23 mouse cellular contexts compared by ENCODE assay signal in genomic region chr8:91242721-91243120, GRCm38 (mm10). TPM values are rescaled to one million over a fixed set of nuclear protein-coding genes. Genes with fewer than 3 reads are reported as not detected.
DNase-seq lines count a peak whose midpoint lies in the region; ATAC-seq lines count a peak whose summit lies in the region.
"Had no signal": no experiment of that assay in that cellular context is flagged by ENCODE, and none has a peak within 500 bp of the region (broad histone marks: within the 10 kb centered on the region; RNA-seq: fewer than 3 reads in every experiment).

No protein-coding gene starts in this region.

- no peaks in the 10 kb centered on the region for H3K9me3 ChIP-seq in kidney, embryonic 14.5 days (ENCODE audit: control insufficient read depth, low read length)
- H3K9me3 ChIP-seq: heart, embryonic 13.5 days; hindbrain, embryonic 12.5 days; hindbrain, embryonic 15.5 days had no signal

- no peak overlapping the region for H3K4me3 ChIP-seq in kidney, embryonic 14.5 days (ENCODE audit: low read length)
- H3K4me3 ChIP-seq: gastrocnemius, adult 2 months; heart, embryonic 13.5 days; hindbrain, embryonic 12.5 days; hindbrain, embryonic 15.5 days had no signal

- peak; percentile 19 for DNase-seq in thymus, postnatal 14 days
- no peak for DNase-seq in thymus, postnatal 0 days (ENCODE audit: low spot score)
- peak; percentile 60 for DNase-seq in 416B (ENCODE audit: low read depth)
- DNase-seq: adrenal gland, adult 8-10 months; adrenal gland, postnatal 25 days; cerebellum, adult 11-12 months; cerebellum, adult 8-10 months; cerebellum, postnatal 10 days; cerebellum, postnatal 36 days; forebrain, postnatal 0 days; gastrocnemius, adult 2 months; gastrocnemius, postnatal 25 days; heart, postnatal 14 days; heart, postnatal 4 days had no signal

- H3K27me3 ChIP-seq in kidney, embryonic 14.5 days (ENCODE audit: control insufficient read depth, insufficient read depth, low read length): no peaks in the 10 kb centered on the region
- H3K27me3 ChIP-seq: heart, embryonic 13.5 days; hindbrain, embryonic 12.5 days; hindbrain, embryonic 15.5 days had no signal

- H3K4me1 ChIP-seq in kidney, embryonic 14.5 days (ENCODE audit: control insufficient read depth, insufficient read depth, low read length): no peaks in the 10 kb centered on the region
- H3K4me1 ChIP-seq: hindbrain, embryonic 12.5 days; hindbrain, embryonic 15.5 days had no signal

- H3K4me2 ChIP-seq in kidney, embryonic 14.5 days (replicated peaks; ENCODE audit: low read depth, low read length): no peak overlapping the region
- H3K4me2 ChIP-seq: heart, embryonic 13.5 days; hindbrain, embryonic 12.5 days; hindbrain, embryonic 15.5 days had no signal

- WGBS in kidney, embryonic 14.5 days: 84% methylated on average over 1 of the region's 1 CpGs

- H3K36me3 ChIP-seq in kidney, embryonic 14.5 days (ENCODE audit: control insufficient read depth, insufficient read depth, low read length): no peaks in the 10 kb centered on the region
- H3K36me3 ChIP-seq: hindbrain, embryonic 12.5 days; hindbrain, embryonic 15.5 days had no signal

- ATAC-seq in common myeloid progenitor, adult 5-6 weeks (replicated peaks; ENCODE audit: low read depth, poor library complexity, severe bottlenecking): peak; percentile 49
- peak; percentile 58 for ATAC-seq in megakaryocyte-erythroid progenitor cell, adult 5-6 weeks (replicated peaks; ENCODE audit: low FRiP score, low TSS enrichment, poor library complexity, severe bottlenecking)
- ATAC-seq in erythroblast, adult 5-6 weeks (replicated peaks; ENCODE audit: low FRiP score, poor library complexity, severe bottlenecking): no peak
- no peak for ATAC-seq in kidney, embryonic 14.5 days (ENCODE audit: low FRiP score, low TSS enrichment)
- ATAC-seq: CD4-positive, CD25-positive, alpha-beta regulatory T cell, adult 4 months; forebrain, embryonic 14.5 days; forebrain, postnatal 0 days had no signal

- no peak overlapping the region for H3K27ac ChIP-seq in kidney, embryonic 14.5 days (ENCODE audit: low read depth, low read length)
- H3K27ac ChIP-seq: gastrocnemius, adult 2 months; heart, embryonic 13.5 days; hindbrain, embryonic 12.5 days; hindbrain, embryonic 15.5 days had no signal

- no peak overlapping the region for H3K9ac ChIP-seq in kidney, embryonic 14.5 days (ENCODE audit: low read depth, low read length)
- H3K9ac ChIP-seq: forebrain, postnatal 0 days; heart, embryonic 13.5 days; hindbrain, embryonic 12.5 days; hindbrain, embryonic 15.5 days had no signal

RNA-seq across cellular contexts. Expression of gene Aktip, which starts 42.9 kb away (rescaled TPM):
- 35.0 and 36.6 TPM in 2 replicates for polyA plus RNA-seq in thymus, postnatal 0 days (2015; fragmentation: Nextera tagmentation; extraction: Ambion mirVana)
- 11.4 and 14.8 TPM in 2 replicates for total RNA-seq in common myeloid progenitor, adult 5-6 weeks (2017)
- total RNA-seq in megakaryocyte-erythroid progenitor cell, adult 5-6 weeks (2014; fragmentation: Nextera tagmentation): 4.1 and 5.5 TPM in 2 replicates
- total RNA-seq in megakaryocyte-erythroid progenitor cell, adult 5-6 weeks (2017): 1.2 and 6.1 TPM in 2 replicates
- total RNA-seq in erythroblast, adult 5-6 weeks (2015; ENCODE audit: low replicate concordance): 2.3 and 8.3 TPM in 2 replicates
- total RNA-seq in erythroblast, adult 5-6 weeks (2017; ENCODE audit: low replicate concordance): 2.0 and 3.1 TPM in 2 replicates
- 60.3 and 69.5 TPM in 2 replicates for polyA plus RNA-seq in kidney, embryonic 14.5 days (2014; fragmentation: Nextera tagmentation; extraction: Ambion mirVana)

Comparison
In these comparisons a context has a peak if more than half of its experiments do, and no peak if none do; other contexts are left out.
1. ATAC-seq: peak in common myeloid progenitor, adult 5-6 weeks (single experiment) and megakaryocyte-erythroid progenitor cell, adult 5-6 weeks (single experiment); none in erythroblast, adult 5-6 weeks (single experiment) and kidney, embryonic 14.5 days (single experiment).